Mouse (Mus musculus) layer of hippocampus, adult 8-10 months (tissue): ENCODE measurements around the gene Alox8. TPM values are rescaled to one million over a fixed set of nuclear protein-coding genes. Genes with fewer than 3 reads are reported as not detected.

Experiments
- DNase-seq, 2 experiments: peaks; one replicate each; pipeline ENCODE4 v3.0.0; 2022; ENCODE audit warnings: low spot score in 2 of 2
- total RNA-seq, 4 experiments: library from RNA; stranded (reverse); gene quantifications; 2 replicates each; pipeline ENCODE4 v1.2.4; 2022

Gene Alox8
- total RNA-seq = 10 to 100 TPM in 1 of 4 experiments, 1 to 10 TPM in 3; 8.4 to 10.1 (median 9.3) TPM

DNA sequence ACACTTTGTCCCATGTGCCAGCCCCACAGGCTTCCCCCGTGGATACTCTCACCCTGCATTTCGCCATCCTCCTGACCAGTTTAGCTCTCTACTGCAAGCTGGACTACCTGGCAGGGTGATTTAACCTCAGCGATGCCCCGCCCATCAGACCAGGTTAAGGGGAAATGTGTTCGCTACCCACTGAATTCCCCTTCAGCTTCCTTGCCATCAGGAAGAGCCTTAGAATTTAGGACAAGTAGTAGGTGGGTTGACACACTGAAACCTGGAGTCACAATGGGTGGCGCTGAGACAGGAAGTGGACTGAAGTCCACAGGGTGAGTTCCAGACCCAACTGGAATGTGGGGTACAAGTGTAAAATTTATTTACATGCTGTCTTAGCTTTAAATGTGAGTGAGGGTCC, at the start of gene Alox8:
Gene Alox8 (minus strand): TSS at position 101 of the 400 bp plus-strand sequence.
- no peak for DNase-seq

DNA sequence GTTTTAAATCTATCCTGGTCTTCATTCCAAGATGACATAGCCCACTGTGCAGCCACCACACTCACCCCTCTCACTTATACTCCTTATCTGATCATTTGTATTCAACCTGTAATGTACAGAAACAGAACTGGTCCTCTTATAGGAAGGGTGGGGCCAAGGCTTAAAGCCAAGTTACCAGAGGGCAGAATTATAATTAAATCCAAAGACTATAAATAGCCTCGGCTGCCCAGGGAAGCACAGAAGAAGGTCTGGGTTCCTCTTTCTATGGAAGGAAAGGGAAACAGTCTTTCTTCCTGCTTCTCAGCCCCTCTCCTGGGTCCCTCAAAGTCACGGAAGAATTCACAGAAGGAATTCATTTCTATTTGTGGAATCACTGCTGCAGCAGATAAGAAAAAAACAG, 48.0 kb upstream of the Alox8 start:
- no peak for DNase-seq

DNA sequence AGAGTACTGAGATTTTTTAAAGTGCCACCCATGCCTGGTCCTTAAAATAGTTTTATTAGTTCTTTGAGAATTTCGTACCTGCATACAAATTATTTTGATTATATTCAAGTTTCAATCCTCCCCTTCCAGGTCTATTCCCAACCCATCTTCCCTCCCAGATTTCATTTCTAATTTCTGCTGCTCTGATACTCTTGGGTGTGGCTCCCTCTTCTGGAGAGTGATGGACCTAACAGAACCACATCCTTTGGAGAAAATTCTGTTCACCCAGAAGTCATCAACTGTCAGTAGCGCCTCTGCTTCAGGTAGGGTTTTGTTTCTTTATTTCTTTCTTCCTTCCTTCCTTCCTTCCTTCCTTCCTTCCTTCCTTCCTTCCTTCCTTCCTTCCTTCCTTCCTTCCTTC, 47.3 kb upstream of the Alox8 start:
- peak in 1 of 2 experiments; percentile 39 for DNase-seq

DNA sequence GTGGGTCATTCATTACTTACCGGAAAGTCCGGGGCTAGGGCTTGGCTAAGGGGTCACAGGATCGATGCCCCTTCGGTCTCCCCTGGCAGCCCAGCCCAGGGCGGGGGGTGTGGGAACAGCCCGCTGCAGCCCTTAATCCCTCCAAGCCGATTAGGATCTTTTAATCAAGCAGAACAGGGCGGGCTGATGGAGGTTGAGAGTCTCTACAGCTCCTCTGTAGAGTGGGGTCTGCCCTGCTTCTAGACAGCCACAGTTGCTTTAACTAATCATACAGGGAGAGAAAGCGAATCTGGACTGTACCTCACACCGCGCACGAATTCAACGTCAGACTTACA, 39.2 kb upstream of the Alox8 start, which contains the start of gene Gucy2e:
Gene Gucy2e (minus strand): TSS at position 111 of the 335 bp plus-strand sequence.
- no peak for DNase-seq

DNA sequence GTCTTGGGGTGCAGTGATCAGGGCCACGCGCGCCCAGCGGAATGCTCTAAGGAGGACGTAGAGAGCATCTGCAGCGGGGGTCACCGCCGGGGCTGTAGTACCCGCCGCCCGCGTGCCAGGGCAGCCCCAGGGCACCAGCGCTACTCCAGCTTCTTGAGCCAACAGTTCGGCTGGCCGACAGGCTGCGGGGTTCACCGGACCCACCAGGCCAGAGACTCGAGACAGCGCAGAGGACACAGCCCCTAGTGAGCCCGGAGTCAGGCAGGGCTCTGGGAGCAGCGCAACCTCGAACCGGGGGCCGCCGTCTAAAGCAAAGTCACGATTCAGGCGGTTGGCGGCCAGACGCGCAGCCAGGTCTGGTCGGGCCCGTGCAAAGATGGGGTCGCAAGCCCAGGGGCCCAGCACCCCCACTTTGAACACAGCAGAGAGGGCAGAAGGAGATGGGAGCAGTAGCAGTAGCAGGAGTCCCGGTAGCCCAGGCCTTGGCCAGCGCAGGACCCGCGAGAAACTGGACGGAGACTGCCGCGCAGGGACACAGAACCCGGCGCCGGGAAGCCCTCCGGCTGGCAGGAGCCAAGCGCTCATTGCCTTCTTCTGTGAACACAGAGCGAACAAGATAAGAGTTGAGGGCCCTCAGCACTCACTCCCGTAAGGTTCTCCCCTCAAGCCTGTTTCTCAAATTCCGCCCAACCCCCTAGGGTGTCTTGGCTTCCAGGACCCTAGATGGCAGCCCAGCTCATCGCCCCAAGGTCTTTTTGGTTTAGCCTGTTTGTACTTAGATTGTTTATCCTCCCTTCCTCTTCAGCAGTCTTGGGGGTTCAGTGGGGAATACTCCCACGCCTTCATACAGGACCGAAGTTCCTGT, 38.6 kb upstream of the Alox8 start:
- DNase-seq = no peak

DNA sequence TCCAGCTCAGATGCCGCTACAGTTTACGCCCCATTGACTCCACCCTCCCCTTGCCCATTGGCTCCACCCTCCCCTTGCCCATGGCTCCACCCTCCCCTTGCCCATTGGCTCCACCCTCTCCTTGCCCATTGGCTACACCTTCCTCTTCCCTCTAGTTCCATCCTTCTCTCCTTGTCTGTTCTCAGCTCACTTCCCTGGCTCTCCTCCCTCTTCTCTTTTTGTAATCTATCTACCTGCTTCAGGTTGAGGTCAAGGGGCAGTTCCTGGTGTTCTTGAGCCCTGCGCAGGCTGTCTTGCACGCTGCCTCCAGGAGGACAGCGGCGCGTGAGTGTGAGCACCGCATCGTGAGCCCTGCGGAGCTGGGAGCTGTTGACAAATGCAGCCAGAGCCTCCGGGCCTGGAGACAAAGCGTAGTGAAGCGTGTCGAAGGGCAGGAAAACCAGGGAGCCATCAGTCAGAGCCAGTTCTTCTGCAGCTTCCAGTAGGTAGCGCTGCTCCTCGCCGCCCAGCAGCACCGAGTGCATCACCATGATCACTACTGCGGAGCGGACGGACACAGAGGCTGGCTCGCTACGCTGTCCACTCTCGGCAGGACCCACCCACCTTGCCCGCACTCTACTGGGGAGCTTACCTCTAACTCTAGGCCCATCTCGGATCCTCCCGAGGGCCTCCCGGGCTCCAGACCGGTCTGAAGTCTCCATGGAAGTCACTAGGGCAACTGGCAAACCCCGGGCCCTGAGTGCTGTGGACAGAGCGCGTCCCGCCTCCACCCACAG, 37.8 kb upstream of the Alox8 start:
- DNase-seq = peak; percentile 63 to 75

DNA sequence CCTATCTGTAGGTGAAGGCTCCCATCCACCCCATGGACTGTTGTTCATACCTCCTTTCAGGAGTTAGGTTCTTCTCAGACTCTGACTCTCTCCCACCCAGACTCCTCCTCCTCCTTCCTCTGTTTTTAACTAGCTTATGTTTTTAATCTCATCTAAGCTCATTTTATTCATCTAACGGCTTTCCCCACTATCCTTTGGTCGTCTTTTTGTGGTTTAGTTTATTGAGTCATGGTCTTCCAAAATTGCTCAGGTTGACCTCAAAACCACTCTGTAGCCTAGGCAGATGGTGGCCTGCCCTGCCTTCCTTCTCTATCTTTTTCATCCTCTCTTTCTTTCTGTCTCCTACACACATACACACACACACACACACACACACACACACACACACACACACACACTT, 35.5 kb upstream of the Alox8 start:
- DNase-seq = no peak

DNA sequence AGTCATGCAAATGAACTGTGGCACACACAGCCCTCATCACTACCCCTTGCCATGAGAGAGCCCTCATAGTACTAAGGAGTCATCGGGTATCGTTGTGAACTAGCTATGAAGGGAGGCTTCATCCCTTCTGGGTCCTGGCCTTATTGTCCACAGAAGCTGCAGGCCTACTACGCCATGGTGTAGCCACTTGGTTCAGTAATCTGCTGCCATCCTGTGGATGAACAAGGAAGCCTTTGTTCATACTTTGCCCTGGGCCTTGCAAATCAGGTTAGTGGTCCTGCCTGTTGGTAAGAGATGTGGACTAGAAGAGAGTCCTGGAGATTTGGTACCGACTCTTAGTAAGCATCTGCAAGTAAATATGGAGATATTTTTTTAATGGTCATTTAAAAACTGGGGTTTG, 32.8 kb upstream of the Alox8 start:
- DNase-seq = no peak

DNA sequence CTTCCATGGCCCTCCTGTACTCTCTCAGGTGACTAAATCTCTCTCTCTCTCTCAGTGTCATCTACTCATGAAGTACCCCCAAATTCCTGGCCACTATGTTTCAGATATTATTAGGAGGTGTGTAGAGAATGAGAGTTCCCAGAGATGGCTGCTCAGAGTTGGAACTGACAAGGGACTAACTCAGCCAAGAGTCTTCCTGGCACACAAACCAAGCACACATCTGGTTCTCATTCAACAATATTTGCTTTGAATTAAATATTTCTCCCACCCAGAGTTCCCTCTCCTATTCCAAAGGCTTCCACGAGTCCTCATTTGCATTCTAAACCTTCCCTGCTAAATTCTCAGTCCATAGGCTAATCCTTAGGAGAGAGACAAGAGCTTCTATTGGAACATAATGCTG, 28.1 kb upstream of the Alox8 start:
- no peak for DNase-seq

DNA sequence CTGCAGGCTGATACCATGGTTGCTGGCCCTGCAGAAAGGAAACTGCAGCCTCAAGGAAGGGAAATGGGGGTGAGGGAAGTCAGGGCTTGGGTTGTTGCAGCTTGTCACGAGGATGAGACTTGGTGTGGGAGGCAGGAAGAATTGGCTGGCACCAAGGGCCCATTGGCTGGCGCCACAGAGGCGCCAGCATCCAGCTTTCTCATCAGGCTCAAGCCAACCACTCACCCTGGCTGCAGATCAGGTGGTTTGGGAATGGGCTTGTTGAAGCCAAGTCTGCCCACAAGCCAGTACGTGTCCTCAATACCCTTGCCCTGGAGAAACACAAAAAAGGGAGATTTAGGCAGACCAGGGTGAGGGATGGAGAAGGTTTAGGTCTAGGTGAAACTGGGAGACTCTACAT, 25.5 kb upstream of the Alox8 start:
- peak in 1 of 2 experiments; percentile 32 for DNase-seq

DNA sequence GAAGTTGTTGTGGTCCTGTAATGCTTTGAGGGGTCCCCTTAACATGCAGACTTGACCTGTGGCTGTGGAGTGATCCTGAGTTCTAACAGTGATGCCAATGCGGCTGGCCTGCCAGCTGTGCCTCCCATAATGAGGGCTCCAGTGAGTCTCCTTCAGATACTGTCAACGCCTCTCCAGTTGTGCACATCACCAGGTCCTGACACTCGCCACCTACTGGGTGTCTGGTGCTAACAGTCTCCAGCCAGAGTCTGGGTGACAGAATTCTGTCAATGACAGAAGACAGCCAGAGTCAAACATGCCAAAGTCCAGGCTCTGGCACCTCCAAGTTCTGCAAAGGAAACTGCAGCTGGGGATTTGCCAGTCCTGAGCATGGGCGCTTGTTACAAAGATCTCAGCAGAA, 23.4 kb upstream of the Alox8 start:
- no peak for DNase-seq

DNA sequence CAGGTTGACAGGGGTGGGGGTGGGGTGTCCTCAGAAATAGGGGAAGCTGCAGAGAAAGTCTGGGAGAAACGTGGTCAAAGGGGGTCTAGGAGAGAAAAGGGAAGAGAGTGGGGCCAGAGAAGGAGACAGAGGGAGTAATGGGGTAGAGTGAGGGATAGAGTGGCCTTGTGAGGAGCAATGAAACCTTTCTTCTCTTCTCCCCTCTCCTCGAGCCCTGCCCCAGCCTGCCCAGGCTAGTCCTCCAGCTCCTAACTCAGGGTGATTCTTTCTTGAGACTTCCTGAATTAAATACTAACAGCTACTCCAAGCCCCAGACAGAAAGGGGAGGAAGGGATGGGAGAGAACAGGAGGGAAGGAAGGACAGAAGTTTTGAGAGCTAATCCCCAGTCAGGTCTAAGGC, 21.0 kb upstream of the Alox8 start:
- no peak for DNase-seq

DNA sequence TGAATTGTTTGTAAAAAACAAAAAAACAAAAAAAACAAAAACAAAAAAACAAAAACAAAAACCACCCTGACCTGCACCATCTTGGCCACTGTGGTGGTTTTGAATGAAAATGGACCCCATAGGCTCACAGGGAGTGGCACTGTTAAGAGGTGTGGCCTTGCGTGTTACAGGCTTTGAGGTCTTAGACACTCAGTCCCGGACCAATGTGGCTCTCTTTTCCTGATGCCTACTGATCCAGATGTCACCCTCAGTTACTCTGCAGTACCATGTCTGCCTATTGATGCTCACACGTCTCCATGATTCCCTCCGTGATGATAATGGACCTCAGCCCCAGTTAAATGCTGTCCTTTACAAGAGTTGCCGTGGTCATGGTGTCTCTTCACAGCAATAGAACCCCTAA, 19.8 kb upstream of the Alox8 start:
- no peak for DNase-seq

DNA sequence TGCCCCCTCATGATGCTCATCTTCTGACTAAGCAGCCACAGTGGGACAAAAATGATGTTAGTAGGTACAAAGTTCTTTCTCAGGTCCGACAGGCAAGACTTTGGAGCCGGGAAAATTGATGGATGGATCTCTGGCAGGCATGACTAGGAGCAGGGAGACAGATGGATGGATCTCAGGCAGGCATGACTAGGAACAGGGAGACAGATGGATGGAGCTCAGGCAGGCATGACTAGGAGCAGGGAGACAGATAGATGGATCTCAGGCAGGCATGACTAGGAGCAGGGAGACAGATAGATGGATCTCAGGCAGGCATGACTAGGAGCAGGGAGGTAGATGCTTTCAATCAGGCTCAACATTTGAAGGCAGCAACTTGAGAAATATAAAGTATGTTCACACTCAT, 13.8 kb upstream of the Alox8 start:
- DNase-seq = peak; percentile 61 to 76

DNA sequence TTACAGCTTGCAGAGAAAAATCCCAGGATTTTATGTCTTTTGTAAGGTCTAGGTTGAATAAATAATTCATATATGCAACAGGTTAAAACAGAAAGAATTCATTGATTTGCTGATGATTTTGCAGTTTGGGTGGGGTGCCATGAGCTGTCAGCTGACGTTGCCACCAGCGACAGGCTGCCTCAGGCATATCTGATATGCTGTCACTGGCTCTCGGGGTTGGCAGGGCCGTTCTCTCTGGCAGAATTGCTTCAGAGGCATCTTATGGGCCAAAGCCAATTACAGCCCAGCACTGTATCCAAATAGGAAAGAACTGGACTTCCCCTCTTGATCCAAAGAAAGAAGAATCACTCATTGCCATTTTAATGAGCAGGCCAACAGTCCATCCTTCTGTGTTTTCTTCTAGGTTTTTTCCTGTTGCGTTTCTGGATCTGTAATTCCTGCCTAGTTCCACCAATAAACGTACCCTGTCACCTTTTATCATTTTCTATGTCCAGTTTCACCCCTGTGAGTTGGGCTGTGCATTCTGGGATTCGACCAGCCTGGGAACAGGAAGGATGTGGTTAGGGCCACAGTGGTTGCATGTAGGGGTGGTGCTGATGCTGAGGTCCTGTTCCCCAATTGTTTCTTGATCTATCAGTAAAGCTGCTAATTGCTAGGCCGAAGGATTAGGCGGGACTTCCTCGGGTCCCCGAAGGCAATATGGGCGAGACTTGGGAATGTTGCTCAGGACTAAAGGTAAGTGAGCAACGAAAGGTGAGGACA, 5.0 kb upstream of the Alox8 start:
- DNase-seq = no peak

DNA sequence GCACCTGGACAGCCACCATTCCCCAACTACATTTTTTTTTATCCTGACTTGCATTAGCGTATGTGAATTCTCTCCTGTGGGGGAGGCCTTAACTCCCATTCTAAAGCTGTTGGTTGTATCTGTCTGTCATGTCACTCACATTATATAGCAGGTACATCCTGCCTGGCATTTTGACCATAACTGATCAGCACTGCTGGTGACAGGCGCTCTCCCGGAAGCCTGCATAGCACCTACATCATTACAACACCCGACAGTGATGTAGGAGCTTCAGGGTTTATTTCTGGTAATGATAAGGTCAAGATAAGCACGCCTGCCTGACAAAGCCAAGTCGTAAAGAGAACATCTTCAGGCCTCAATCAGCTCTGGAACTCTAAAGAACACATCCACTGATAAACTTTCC, 2.6 kb upstream of the Alox8 start:
- DNase-seq = no peak

DNA sequence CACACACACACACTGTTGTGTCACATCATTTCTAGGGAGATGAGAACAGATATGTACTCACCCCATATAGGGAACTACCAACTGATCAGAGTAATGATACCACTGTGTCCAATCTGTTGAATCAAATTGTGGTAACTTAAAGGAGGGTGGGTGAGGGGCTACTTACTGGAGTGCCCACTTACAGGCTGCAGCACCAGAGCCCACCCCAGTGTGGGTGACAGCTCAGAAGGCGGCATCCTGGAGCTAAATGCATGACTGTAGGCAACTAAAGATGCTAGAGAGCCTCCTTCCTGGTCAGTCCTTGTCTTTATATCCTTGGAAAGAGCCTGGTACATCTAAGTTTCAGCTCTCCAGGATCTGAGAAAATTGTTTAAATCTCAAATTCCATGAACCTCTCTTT, 1.6 kb upstream of the Alox8 start:
- no peak for DNase-seq

DNA sequence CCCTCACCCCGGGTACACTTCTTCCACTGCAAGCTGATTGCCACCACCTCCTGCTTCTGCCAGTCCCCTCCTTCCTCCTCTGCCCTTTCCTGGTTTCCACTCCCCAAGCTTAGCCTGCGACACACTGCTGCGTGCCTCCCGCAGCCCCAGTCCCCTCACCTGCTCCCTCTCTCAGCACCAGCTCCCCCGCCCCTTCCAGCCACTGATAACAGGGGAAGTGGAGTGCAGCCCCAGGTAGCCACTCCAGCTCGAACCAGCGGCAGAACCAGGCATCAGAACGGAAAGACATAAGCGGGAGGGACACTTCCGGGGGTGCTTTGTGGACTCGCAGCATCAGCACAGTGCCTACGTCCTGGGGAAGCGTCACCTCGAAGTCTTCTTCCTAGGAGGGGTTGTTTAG, 449 bp downstream of the Alox8 start:
- no peak for DNase-seq

DNA sequence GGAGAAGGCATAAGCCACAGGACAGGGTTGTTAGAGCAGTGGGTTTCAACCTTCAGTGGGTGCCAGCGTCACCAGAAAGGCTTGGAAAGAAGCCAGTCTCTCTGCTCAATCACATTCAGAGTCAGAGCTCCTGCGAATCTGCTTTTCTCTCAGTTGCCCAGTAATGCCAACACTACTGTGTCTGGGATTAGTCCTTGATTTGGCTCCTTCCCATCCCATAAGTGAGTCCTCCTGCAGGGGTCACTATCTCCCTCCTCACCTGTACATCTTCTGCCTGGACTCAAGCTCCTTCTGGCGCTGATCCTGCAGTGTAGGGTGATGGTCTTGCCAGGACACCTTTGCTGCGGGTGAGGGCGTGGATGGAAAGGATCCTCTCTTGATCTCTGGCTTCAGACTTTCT, 877 bp downstream of the Alox8 start:
- DNase-seq = no peak

DNA sequence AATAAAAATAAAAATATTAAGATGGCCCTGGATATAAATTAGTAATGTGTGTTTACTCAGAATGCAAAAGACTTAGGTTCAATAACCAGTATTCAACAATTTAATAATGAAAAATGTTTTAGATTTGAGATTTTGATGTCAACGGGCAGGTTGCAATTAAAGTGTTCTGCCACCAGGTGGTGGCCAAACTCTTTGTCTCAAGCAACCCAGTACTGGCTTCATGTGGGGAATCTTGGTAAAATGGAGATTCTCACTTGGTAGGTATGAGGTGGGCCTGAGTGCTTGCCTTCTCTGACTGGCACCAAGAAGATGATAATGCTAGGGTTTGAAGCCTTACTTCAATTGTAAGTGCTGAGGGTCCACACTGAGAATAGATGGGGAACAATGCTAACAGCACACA, 4.8 kb downstream of the Alox8 start:
- no peak for DNase-seq

DNA sequence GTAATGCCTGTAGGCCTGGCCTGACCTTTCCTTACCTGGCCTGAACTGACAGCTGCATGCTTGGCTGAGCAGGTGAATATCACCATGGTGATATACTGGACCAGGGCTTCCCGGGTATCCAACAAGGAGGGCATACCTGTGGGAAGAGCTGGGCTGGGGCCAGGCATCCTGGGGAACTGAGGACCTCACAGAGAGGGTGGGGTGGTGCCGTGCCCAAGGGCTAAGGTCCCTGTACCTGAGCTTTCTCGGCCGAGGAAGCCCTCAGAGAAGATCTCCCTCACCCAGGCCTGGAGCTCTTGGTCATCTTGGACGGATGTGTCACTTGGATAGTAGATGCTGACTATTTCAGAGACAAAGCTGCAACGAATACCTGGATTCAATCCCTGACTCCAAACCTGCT, 11.7 kb downstream of the Alox8 start:
- no peak for DNase-seq

DNA sequence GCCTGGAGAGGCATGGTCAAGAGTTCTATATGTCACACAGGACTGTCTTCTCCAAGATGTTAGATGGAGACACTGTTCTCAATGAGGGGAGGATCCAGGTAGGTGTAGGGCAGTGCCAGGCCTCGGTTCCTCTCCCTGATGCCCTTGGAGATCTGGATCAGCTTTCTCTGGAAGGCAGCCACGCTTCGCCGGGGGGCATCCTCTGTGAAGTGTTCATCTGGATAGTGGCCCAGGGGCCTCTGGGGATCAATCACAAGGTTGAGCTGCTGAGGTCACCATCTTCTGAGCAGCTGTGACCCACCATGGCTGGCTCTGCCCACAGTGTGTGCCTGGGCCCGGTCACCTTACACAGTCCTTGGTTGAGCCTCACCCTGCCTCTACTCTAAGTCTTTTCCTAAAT, 12.6 kb downstream of the Alox8 start:
- DNase-seq = no peak
